Mouse (Mus musculus): ENCODE measurements around the gene Fbxo36. TPM values are rescaled to one million over a fixed set of nuclear protein-coding genes. Genes with fewer than 3 reads are reported as not detected.

Gene Fbxo36
- polyA plus RNA-seq, 1 experiment, result 1.7 TPM

DNA sequence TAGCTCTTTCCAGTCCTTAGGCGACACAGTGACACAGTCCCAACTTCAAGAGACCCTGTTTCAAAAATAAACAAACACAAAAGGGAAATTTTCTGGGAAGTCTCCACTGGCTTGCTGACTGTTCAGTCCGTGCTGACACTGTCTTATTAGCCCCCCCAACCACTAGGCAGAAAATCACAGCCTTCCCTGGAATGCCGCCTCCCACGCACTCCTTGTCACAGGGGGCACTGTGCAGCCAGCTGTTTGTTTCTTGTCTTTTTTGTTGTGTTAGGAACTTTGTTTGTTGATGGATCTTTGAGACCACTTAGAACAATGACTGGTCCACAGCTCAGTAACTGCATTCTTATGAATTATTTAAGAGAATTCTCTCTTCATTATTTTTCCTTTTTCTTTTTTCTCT lies 44.2 kb downstream of the Fbxo36 start:
- Histone ChIP-seq H3K36me3 (replicated peaks; ENCODE audit: low read length) (no peaks in the 10 kb centered on the region), H3K4me3 (replicated peaks) (no peak overlapping the region), H3K9me3 (peaks cover 14% of the 10 kb centered on the region), H3K4me1 (no peaks in the 10 kb centered on the region), H3K27me3 (replicated peaks) (no peaks in the 10 kb centered on the region)
- TF ChIP-seq GATA1 (IDR thresholded peaks at IDR 0.05; ENCODE audit: borderline replicate concordance, low read length), result no peak
- no peak for TF ChIP-seq FLI1 (IDR thresholded peaks at IDR 0.05; ENCODE audit: low read length)

DNA sequence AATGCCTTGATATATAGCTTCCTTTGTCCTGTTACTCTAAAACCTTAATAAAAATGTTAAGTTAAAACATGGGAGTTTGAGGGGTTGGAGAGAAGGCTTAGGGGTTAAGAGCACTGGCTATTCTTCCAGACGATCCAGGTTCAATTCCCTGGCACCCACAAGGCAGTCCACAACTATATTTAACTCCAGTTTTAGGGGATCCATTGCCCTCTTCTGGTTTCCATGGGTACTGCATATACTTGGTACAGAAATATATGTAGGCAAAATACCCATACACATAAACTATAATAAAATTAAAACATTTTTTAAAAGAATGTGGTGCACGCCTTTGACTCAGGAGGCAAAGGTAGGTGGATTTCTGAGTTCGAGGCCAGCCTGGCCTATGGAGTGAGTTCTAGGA lies 45.5 kb downstream of the Fbxo36 start:
- H3K4me3 ChIP-seq (replicated peaks), result no peak overlapping the region
- peaks cover 10% of the 10 kb centered on the region for H3K9me3 ChIP-seq
- no peaks in the 10 kb centered on the region for H3K4me1 ChIP-seq
- no peak for TF ChIP-seq FLI1 (IDR thresholded peaks at IDR 0.05; ENCODE audit: low read length)
- no peak for TF ChIP-seq GATA1 (IDR thresholded peaks at IDR 0.05; ENCODE audit: borderline replicate concordance, low read length)
- no peaks in the 10 kb centered on the region for H3K36me3 ChIP-seq (replicated peaks; ENCODE audit: low read length)
- H3K27me3 ChIP-seq (replicated peaks), result no peaks in the 10 kb centered on the region

DNA sequence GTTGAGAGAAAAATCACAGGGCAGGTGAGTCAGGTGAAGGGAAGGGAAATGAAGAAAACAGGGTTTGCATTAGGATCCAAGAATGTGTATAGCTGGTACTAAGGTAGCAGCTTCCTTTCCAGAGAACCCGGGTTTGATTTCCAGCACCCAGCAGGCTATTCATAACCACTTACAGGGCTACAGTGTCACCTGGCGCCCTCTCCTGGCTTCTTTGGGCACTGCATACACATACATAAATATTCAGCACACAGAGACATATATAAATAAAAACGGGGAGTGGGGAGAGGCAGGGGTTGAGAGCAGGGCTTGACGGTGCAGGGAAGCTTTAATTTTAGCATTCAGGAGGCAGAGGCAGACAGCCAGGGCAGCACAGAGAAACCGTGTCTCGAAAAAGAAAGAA lies 46.3 kb downstream of the Fbxo36 start:
- TF ChIP-seq GATA1 (IDR thresholded peaks at IDR 0.05; ENCODE audit: borderline replicate concordance, low read length) (no peak), FLI1 (IDR thresholded peaks at IDR 0.05; ENCODE audit: low read length) (no peak)
- no peaks in the 10 kb centered on the region for H3K4me1 ChIP-seq
- H3K36me3 ChIP-seq (replicated peaks; ENCODE audit: low read length), result no peaks in the 10 kb centered on the region
- H3K27me3 ChIP-seq (replicated peaks), result no peaks in the 10 kb centered on the region
- no peak overlapping the region for H3K4me3 ChIP-seq (replicated peaks)
- H3K9me3 ChIP-seq, result peaks cover 12% of the 10 kb centered on the region

DNA sequence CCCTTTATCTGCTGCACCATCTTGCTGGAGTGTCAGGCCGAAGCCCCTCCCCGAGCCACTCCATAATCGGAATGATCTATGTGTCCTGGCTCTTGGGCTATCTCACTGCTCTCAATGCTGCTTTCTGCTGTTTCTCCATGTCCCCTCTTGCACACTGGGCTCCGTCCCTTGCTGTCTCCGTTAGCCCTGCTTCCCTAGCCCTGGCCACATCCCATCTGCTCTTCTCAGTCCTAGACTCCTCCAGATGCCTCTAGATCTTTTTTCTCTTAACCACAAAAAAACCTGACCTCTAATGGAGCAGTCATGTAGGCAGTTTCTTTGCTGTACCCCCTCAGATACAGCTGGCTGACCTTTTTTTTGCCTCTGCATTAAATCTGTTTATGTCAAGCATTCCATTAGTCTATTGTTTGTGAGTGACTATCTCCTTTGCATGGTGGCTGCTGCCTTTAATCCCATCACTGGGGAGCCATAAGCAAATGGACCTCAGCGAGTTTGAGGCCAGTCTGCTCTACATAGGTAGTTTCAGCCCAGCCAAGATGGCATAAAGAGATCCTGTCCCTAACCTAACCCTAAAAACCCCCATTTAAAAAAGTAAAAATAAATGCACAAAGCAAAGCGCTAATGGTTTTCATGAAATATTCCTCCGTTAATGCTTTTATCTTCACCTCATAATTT lies 49.8 kb downstream of the Fbxo36 start:
- Histone ChIP-seq H3K4me1 (no peaks in the 10 kb centered on the region), H3K9me3 (peaks cover 22% of the 10 kb centered on the region), H3K4me3 (replicated peaks) (no peak overlapping the region), H3K36me3 (replicated peaks; ENCODE audit: low read length) (no peaks in the 10 kb centered on the region), H3K27me3 (replicated peaks) (no peaks in the 10 kb centered on the region)
- TF ChIP-seq GATA1 (IDR thresholded peaks at IDR 0.05; ENCODE audit: borderline replicate concordance, low read length) (no peak), FLI1 (IDR thresholded peaks at IDR 0.05; ENCODE audit: low read length) (no peak)

DNA sequence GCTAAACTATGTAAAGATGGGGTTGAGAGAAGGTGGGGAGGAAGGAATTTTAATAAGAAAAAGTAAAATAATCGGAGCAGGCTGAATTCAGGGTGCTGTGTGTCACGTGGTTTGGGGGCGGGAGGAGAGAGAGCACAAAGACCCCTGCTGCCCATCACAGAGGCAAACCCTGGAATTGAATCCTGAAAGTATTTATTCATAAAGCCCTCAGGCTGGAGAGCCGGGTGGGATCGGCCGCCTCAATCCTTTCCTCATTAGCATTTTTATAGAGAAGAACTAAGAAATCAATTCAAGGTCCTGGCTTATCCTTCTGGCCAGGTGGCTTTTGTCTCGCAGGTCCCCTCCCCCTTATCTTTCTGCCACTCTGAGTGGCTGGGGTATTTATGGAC lies 50.4 kb downstream of the Fbxo36 start:
- Histone ChIP-seq H3K27me3 (replicated peaks) (no peaks in the 10 kb centered on the region), H3K36me3 (replicated peaks; ENCODE audit: low read length) (no peaks in the 10 kb centered on the region)
- TF ChIP-seq FLI1 (IDR thresholded peaks at IDR 0.05; ENCODE audit: low read length) (no peak), GATA1 (IDR thresholded peaks at IDR 0.05; ENCODE audit: borderline replicate concordance, low read length) (no peak)

DNA sequence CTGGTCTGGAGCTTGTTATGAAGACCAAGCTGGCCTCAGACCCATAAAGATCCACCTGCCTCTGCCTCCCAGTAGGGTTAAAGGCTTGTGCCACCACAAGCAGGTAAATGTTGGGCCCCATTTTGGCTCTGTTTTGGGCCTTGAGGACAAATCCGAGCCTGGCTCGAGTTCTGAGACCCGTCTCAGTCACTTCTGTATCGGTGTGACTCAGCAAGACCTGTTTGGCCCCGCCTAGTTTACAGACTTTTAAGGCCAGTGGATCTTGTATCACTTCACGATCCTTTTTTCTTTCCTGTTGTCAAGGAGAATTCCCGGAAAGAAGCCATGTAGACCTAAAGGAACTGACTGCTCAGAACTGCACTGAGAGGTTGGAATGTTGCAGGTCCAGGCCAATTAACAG lies 50.9 kb downstream of the Fbxo36 start:
- TF ChIP-seq GATA1 (IDR thresholded peaks at IDR 0.05; ENCODE audit: borderline replicate concordance, low read length) (no peak), FLI1 (IDR thresholded peaks at IDR 0.05; ENCODE audit: low read length) (no peak)
- no peaks in the 10 kb centered on the region for H3K36me3 ChIP-seq (replicated peaks; ENCODE audit: low read length)
- no peak overlapping the region for H3K4me3 ChIP-seq (replicated peaks)
- H3K4me1 ChIP-seq, result no peaks in the 10 kb centered on the region
- H3K27me3 ChIP-seq (replicated peaks), result no peaks in the 10 kb centered on the region
- H3K9me3 ChIP-seq, result peaks cover 33% of the 10 kb centered on the region

More for the DNA sequence above, 50.4 kb downstream of the Fbxo36 start:
- Histone ChIP-seq H3K9me3 (peaks cover 28% of the 10 kb centered on the region), H3K4me3 (replicated peaks) (no peak overlapping the region), H3K4me1 (no peaks in the 10 kb centered on the region)

DNA sequence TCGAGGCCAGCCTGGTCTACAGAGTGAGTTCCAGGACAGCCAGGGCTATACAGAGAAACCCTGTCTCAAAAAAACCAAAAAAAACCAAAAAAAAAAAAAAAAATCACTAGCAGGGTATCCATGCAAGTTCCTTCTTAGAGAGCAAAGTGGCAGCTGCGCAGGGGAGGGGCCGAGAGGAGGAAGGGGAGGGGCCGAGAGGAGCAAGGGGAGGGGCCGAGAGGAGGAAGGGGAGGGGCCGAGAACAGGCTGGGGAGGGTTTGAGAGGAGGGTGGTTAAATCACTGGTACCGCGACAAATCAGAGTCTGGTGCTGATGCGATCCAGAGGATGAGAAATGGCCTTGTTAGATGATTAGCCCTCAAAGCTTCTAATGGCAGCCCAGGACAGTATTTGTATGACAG lies 52.1 kb downstream of the Fbxo36 start:
- no peaks in the 10 kb centered on the region for H3K27me3 ChIP-seq (replicated peaks)
- TF ChIP-seq FLI1 (IDR thresholded peaks at IDR 0.05; ENCODE audit: low read length) (no peak), GATA1 (IDR thresholded peaks at IDR 0.05; ENCODE audit: borderline replicate concordance, low read length) (no peak)
- no peaks in the 10 kb centered on the region for H3K36me3 ChIP-seq (replicated peaks; ENCODE audit: low read length)
- H3K9me3 ChIP-seq, result peaks cover 38% of the 10 kb centered on the region
- H3K4me3 ChIP-seq (replicated peaks), result no peak overlapping the region
- no peaks in the 10 kb centered on the region for H3K4me1 ChIP-seq

DNA sequence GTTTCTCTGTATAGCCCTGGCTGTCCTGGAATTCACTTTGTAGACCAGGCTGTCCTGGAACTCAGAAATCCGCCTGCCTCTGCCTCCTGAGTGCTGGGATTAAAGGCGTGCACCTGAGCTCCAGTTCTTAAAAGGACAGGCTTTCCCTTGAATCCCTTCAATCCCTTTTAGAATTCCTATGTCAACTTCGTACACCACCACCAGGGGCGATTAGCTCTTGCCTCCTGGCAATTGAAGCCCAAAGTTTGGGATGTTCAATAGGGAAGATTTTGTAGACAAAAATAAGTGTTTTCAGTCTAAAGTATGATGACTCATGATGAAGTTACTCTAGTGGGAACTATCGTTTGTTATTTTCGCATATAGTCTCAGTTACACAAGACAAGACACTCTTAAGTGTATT lies 57.7 kb downstream of the Fbxo36 start:
- H3K27me3 ChIP-seq (replicated peaks), result no peaks in the 10 kb centered on the region
- peaks cover 43% of the 10 kb centered on the region for H3K9me3 ChIP-seq
- no peaks in the 10 kb centered on the region for H3K36me3 ChIP-seq (replicated peaks; ENCODE audit: low read length)
- TF ChIP-seq GATA1 (IDR thresholded peaks at IDR 0.05; ENCODE audit: borderline replicate concordance, low read length) (no peak), FLI1 (IDR thresholded peaks at IDR 0.05; ENCODE audit: low read length) (no peak)
- H3K4me1 ChIP-seq, result no peaks in the 10 kb centered on the region
- H3K4me3 ChIP-seq (replicated peaks), result no peak overlapping the region

DNA sequence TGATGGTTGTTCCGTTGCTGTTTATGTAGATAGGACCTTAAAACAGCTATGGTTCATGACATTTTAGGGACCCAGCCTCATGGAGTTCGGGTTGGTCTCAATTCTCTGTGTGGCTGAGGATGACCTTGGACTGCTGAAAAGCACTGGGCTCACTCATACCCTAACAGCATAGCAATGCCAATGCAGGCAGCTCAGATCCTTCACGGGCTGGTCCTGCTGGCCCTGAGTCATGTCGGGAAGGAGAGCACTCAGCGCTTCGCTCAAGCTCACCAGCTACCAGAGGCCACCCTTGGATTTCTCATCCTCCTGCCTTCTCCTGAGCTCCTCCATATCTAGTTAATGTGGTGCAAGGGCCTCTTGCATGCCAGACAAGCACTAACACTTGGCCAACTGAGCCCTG lies 59.5 kb downstream of the Fbxo36 start:
- no peaks in the 10 kb centered on the region for H3K36me3 ChIP-seq (replicated peaks; ENCODE audit: low read length)
- H3K4me1 ChIP-seq, result no peaks in the 10 kb centered on the region
- TF ChIP-seq FLI1 (IDR thresholded peaks at IDR 0.05; ENCODE audit: low read length) (no peak), GATA1 (IDR thresholded peaks at IDR 0.05; ENCODE audit: borderline replicate concordance, low read length) (no peak)
- no peak overlapping the region for H3K4me3 ChIP-seq (replicated peaks)
- no peaks in the 10 kb centered on the region for H3K27me3 ChIP-seq (replicated peaks)
- H3K9me3 ChIP-seq, result peaks cover 36% of the 10 kb centered on the region

DNA sequence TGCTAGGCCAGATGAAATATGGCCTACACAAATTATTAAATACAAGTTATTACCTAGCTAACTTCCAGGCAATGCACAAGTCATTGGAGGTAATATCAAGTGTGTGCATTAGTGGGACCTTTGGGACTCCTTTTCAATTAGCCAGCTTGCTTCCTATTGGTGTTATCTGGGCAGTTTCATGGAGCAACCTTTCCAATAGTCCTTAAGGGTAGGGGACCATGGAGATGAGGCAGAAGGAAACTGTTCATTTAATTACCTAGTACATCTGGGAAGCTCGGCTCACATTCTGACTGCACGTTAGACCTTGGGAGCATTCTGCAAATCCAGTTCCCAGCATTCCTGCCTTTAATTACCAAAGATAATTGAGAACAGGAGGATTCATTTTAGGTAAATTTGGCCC lies 64.8 kb downstream of the Fbxo36 start:
- no peaks in the 10 kb centered on the region for H3K4me1 ChIP-seq
- H3K9me3 ChIP-seq, result peaks cover 11% of the 10 kb centered on the region
- H3K27me3 ChIP-seq (replicated peaks), result no peaks in the 10 kb centered on the region
- TF ChIP-seq FLI1 (IDR thresholded peaks at IDR 0.05; ENCODE audit: low read length) (no peak), GATA1 (IDR thresholded peaks at IDR 0.05; ENCODE audit: borderline replicate concordance, low read length) (no peak)
- H3K36me3 ChIP-seq (replicated peaks; ENCODE audit: low read length), result no peaks in the 10 kb centered on the region
- H3K4me3 ChIP-seq (replicated peaks), result no peak overlapping the region
